Mouse (Mus musculus): Measurements from ENCODE around the gene Ccer2. TPM values are rescaled to one million over a fixed set of nuclear protein-coding genes. Genes with fewer than 3 reads are reported as not detected.

The Ccer2 gene
- polyA plus RNA-seq, 1 experiment from 2014 or later, result 0.22 TPM

DNA sequence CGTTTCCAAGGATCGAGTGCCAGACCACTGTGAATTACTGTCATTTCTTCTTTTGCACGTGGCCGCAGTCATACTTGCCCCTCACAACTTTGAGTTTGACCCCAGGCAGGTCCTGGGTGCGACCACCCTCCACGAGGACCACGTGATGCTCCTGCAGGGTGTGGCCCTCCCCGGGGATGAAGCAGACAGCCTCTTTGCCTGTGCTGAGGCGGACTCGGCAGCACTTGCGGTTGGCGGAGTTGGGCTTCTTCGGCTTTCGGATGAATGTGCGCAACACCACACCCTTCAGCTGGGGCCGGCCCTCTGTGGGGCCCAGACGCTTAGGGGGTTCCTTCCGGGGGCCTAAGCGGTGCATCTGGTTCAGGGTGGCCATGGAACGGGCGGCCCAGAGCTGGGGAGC is 16.1 kb upstream of the Ccer2 start:
- Histone ChIP-seq H3K36me3 (ENCODE audit: control insufficient read depth, insufficient read depth, low read length) (0 out of 2 replicates have a peak, but pooled peaks cover 9% of the 10 kb centered on the region), H3K4me2 (ENCODE audit: low read length) (no peak overlapping the region), H3K9me3 (ENCODE audit: control insufficient read depth, low read length) (no peaks in the 10 kb centered on the region), H3K9ac (replicated peaks; ENCODE audit: low read length) (no peak overlapping the region), H3K4me3 (replicated peaks; ENCODE audit: low read depth, low read length) (no peak overlapping the region), H3K4me1 (ENCODE audit: control insufficient read depth, insufficient read depth, low read length) (peaks cover 10% of the 10 kb centered on the region), H3K27ac (replicated peaks; ENCODE audit: low read depth, low read length) (no peak overlapping the region), H3K27me3 (ENCODE audit: control insufficient read depth, insufficient read depth, low read length) (no peaks in the 10 kb centered on the region)
- WGBS, result 95% methylated on average over 21 of the region's 21 CpGs
- no peak for DNase-seq
- ATAC-seq (ENCODE audit: low FRiP score, low TSS enrichment), result no peak

DNA sequence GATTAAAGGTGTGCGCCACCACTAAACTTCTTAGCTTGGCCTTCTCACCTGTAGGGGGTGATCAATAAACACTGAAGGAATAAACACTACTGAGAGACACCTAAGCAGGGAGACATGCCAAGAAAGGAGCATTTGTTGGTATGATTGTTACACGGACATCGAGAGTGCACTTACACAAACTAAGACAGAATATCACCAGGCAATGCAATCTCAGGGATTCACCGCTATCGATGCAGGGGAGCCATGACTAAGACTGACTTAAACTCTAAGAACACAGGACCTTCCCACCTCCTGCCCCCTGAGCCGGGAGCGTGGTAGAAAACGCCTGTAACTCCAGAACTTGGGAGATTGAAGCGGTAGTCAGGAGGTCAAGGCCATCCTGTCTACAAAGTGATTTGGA is 15.0 kb upstream of the Ccer2 start:
- peaks cover 10% of the 10 kb centered on the region for H3K4me1 ChIP-seq (ENCODE audit: control insufficient read depth, insufficient read depth, low read length)
- ATAC-seq (ENCODE audit: low FRiP score, low TSS enrichment) (no peak), DNase-seq (no peak)
- WGBS, result 43% methylated on average over 9 of the region's 9 CpGs
- no peak overlapping the region for H3K27ac ChIP-seq (replicated peaks; ENCODE audit: low read depth, low read length)
- H3K4me2 ChIP-seq (ENCODE audit: low read length), result peak overlapping the region; percentile 69
- H3K9ac ChIP-seq (replicated peaks; ENCODE audit: low read length), result peak overlapping the region; percentile 73
- H3K9me3 ChIP-seq (ENCODE audit: control insufficient read depth, low read length), result no peaks in the 10 kb centered on the region
- peak overlapping the region; percentile 75 for H3K4me3 ChIP-seq (replicated peaks; ENCODE audit: low read depth, low read length)
- no peaks in the 10 kb centered on the region for H3K27me3 ChIP-seq (ENCODE audit: control insufficient read depth, insufficient read depth, low read length)
- peaks cover 19% of the 10 kb centered on the region; the same call in 1 of the 2 replicates for H3K36me3 ChIP-seq (ENCODE audit: control insufficient read depth, insufficient read depth, low read length)

DNA sequence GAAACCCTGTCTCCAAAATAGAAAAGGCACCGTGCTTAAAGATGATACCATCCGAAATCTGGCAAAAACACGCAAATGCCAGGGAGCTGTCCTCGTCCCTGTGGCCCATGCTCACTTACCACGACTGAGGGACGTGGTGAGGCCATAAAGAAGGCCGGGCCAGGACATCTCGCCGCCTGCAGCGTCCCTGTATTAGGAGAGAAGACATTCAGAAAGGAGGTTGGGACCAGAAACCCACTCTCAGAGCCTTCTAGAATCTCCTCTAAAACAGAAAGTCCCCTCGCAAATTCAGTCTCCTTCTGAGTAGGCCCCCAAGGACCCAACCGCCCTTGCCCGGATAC is 14.6 kb upstream of the Ccer2 start:
- WGBS, result 2% methylated on average over 13 of the region's 13 CpGs
- Histone ChIP-seq H3K27ac (replicated peaks; ENCODE audit: low read depth, low read length) (peak overlapping the region; percentile 80), H3K9me3 (ENCODE audit: control insufficient read depth, low read length) (no peaks in the 10 kb centered on the region), H3K4me1 (ENCODE audit: control insufficient read depth, insufficient read depth, low read length) (peaks cover 10% of the 10 kb centered on the region), H3K4me2 (ENCODE audit: low read length) (peak overlapping the region; percentile 69), H3K9ac (replicated peaks; ENCODE audit: low read length) (peak overlapping the region; percentile 73), H3K36me3 (ENCODE audit: control insufficient read depth, insufficient read depth, low read length) (peaks cover 21% of the 10 kb centered on the region; the same call in 1 of the 2 replicates), H3K4me3 (replicated peaks; ENCODE audit: low read depth, low read length) (peak overlapping the region; percentile 75), H3K27me3 (ENCODE audit: control insufficient read depth, insufficient read depth, low read length) (no peaks in the 10 kb centered on the region)
- DNase-seq (no peak), ATAC-seq (ENCODE audit: low FRiP score, low TSS enrichment) (peak; percentile 12; the same call in 1 of the 2 replicates)

DNA sequence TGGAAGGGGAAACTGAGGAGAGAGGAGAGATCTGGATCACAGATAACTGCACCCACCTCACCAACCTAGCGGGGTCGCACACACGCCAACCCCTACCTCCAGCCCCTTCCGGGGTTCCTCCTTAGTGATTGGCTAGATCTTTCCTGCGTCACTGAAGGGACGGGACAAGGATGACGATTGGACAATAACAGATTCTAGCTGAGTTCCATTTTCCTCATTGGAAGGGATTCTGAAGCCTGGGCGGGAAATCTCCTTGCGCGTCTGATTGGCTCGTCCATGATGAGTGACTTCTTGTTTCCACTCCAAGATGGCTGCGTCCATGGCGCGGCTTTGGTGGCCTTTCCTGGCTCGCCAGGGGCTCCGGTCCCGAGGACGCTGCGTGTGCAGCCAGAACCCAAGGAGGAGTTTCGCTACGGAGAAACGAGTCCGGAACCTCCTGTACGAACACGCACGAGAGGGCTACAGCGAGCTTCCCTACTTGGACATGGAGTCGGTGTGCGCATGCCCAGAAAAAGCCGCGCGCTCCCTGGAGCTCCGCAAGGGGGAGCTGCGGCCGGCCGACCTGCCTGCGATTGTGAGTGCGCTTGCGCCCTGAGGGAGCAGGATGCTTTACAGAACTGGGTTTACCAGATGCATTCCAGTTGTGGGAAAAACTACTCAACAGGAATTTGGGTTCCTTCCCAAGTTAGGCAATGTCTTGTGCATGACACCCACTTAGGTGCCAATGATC is 14.1 kb upstream of the Ccer2 start, which contains the start of the genes Mrps12 and Sars2:
Mrps12 (minus strand) TSS at position 112 of the 730 bp plus-strand sequence.
Sars2 (plus strand) TSS at position 284 of the 730 bp plus-strand sequence.
- peak within 1 kb of the TSS; percentile 73 for H3K9ac ChIP-seq (replicated peaks; ENCODE audit: low read length)
- peak within 1 kb of the TSS; percentile 69 for H3K4me2 ChIP-seq (ENCODE audit: low read length)
- H3K4me1 ChIP-seq (ENCODE audit: control insufficient read depth, insufficient read depth, low read length), result peaks cover 10% of the 10 kb centered on the region
- under 1% methylated on average over 39 of the region's 39 CpGs for WGBS
- no peaks in the 10 kb centered on the region for H3K9me3 ChIP-seq (ENCODE audit: control insufficient read depth, low read length)
- peaks cover 24% of the 10 kb centered on the region; the same call in 1 of the 2 replicates for H3K36me3 ChIP-seq (ENCODE audit: control insufficient read depth, insufficient read depth, low read length)
- no peaks in the 10 kb centered on the region for H3K27me3 ChIP-seq (ENCODE audit: control insufficient read depth, insufficient read depth, low read length)
- peak within 1 kb of the TSS; percentile 75 for H3K4me3 ChIP-seq (replicated peaks; ENCODE audit: low read depth, low read length)
- H3K27ac ChIP-seq (replicated peaks; ENCODE audit: low read depth, low read length), result peak within 1 kb of the TSS; percentile 80
- ATAC-seq (ENCODE audit: low FRiP score, low TSS enrichment) (peak; percentile 98), DNase-seq (peak; percentile 98)

DNA sequence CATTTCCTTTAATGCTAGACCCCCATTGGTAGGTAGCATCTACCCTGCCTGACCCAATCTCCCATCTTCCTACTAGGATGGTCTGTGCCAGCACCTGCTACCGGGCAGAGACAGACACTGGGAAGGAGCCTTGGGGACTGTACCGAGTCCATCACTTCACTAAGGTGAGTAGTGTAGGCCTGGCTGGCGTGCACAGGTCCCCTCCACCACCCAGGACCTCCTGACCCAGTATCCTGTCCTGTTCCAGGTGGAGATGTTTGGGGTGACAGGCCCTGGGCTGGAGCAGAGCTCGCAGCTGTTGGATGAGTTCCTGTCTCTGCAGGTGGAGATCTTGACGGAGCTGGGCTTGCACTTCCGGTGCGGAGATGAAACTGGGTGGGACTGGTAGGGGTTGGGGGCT is 6.0 kb upstream of the Ccer2 start:
- no peaks in the 10 kb centered on the region for H3K4me1 ChIP-seq (ENCODE audit: control insufficient read depth, insufficient read depth, low read length)
- H3K4me3 ChIP-seq (replicated peaks; ENCODE audit: low read depth, low read length), result no peak overlapping the region
- H3K27me3 ChIP-seq (ENCODE audit: control insufficient read depth, insufficient read depth, low read length), result no peaks in the 10 kb centered on the region
- ATAC-seq (ENCODE audit: low FRiP score, low TSS enrichment) (no peak), DNase-seq (no peak)
- no peak overlapping the region for H3K27ac ChIP-seq (replicated peaks; ENCODE audit: low read depth, low read length)
- H3K9me3 ChIP-seq (ENCODE audit: control insufficient read depth, low read length), result no peaks in the 10 kb centered on the region
- H3K9ac ChIP-seq (replicated peaks; ENCODE audit: low read length), result no peak overlapping the region
- peaks cover 25% of the 10 kb centered on the region for H3K36me3 ChIP-seq (ENCODE audit: control insufficient read depth, insufficient read depth, low read length)
- 93% methylated on average over 7 of the region's 7 CpGs for WGBS
- H3K4me2 ChIP-seq (ENCODE audit: low read length), result no peak overlapping the region

DNA sequence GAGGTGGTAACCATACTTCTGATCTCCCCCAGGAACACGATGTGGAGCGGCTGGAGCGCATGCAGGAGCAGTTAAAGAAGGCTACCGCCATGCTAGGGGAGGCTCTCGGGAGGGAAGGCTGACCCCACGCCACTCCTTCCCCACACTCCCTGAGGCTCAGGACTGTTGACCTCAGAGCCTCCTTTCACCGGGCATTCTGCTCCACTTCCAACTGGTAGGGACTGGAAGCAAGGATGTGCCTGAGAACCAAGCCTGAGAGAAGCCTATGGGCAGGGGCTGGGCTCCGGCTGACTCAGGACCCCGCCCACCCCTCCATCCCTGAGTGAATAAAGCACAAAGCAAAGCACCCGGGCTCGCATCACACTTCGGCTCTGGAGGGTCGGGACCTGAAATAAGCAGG is 2.6 kb downstream of the Ccer2 start:
- Histone ChIP-seq H3K27me3 (ENCODE audit: control insufficient read depth, insufficient read depth, low read length) (no peaks in the 10 kb centered on the region), H3K4me1 (ENCODE audit: control insufficient read depth, insufficient read depth, low read length) (0 out of 2 replicates have a peak, but pooled peaks cover 6% of the 10 kb centered on the region), H3K4me3 (replicated peaks; ENCODE audit: low read depth, low read length) (no peak overlapping the region), H3K4me2 (ENCODE audit: low read length) (no peak overlapping the region), H3K9ac (replicated peaks; ENCODE audit: low read length) (no peak overlapping the region), H3K36me3 (ENCODE audit: control insufficient read depth, insufficient read depth, low read length) (peaks cover 44% of the 10 kb centered on the region), H3K27ac (replicated peaks; ENCODE audit: low read depth, low read length) (no peak overlapping the region), H3K9me3 (ENCODE audit: control insufficient read depth, low read length) (no peaks in the 10 kb centered on the region)
- ATAC-seq (ENCODE audit: low FRiP score, low TSS enrichment) (no peak), DNase-seq (no peak)
- WGBS, result 76% methylated on average over 13 of the region's 13 CpGs

DNA sequence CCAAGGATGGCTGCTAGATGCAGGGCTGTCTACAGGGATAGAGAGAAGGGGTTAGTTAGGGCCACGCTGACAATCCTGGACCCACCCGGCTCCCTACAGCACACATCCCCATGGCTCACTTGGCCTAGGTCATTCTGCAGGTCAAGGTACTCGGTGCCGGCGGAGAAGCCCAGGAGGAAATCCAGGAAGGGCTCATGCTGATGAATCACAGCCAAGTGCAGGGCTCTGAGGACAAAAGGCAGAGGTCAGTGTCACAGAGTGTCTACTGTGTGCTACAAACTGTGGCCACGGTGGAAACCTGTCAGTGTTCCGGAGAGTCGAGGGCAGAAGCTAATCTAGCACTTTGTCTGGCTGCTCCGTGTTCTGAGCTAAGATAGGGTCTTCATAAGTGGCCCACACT is 5.9 kb downstream of the Ccer2 start:
- no peaks in the 10 kb centered on the region for H3K9me3 ChIP-seq (ENCODE audit: control insufficient read depth, low read length)
- no peak overlapping the region for H3K27ac ChIP-seq (replicated peaks; ENCODE audit: low read depth, low read length)
- 0 out of 2 replicates have a peak, but pooled peaks cover 6% of the 10 kb centered on the region for H3K4me1 ChIP-seq (ENCODE audit: control insufficient read depth, insufficient read depth, low read length)
- no peak overlapping the region for H3K9ac ChIP-seq (replicated peaks; ENCODE audit: low read length)
- DNase-seq (no peak), ATAC-seq (ENCODE audit: low FRiP score, low TSS enrichment) (no peak)
- no peak overlapping the region for H3K4me2 ChIP-seq (ENCODE audit: low read length)
- peaks cover 41% of the 10 kb centered on the region for H3K36me3 ChIP-seq (ENCODE audit: control insufficient read depth, insufficient read depth, low read length)
- no peaks in the 10 kb centered on the region for H3K27me3 ChIP-seq (ENCODE audit: control insufficient read depth, insufficient read depth, low read length)
- WGBS, result 94% methylated on average over 9 of the region's 9 CpGs
- H3K4me3 ChIP-seq (replicated peaks; ENCODE audit: low read depth, low read length), result no peak overlapping the region

DNA sequence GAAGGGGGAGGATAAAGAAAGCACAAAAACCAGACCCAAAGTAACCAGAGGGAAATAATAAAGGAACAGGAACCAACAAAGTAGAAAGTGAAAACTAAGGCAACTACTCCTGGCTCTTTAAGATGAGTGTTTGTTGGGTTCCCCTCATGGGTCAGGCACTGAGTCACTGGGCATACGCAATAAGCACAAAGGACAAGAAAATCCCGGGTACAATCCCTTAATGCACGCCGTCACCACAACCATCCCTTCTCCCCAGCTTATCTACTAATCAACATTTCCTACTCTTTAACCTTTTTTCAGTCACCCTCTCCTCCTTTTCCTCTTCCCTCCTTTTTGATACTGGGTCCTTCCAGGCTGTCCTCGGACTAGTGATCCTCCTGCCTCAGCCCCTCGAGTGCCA is 9.2 kb downstream of the Ccer2 start:
- H3K4me1 ChIP-seq (ENCODE audit: control insufficient read depth, insufficient read depth, low read length), result peaks cover 16% of the 10 kb centered on the region
- DNase-seq (no peak), ATAC-seq (ENCODE audit: low FRiP score, low TSS enrichment) (no peak)
- H3K9me3 ChIP-seq (ENCODE audit: control insufficient read depth, low read length), result no peaks in the 10 kb centered on the region
- H3K36me3 ChIP-seq (ENCODE audit: control insufficient read depth, insufficient read depth, low read length), result peaks cover 17% of the 10 kb centered on the region
- WGBS, result 87% methylated on average over 6 of the region's 6 CpGs
- H3K27ac ChIP-seq (replicated peaks; ENCODE audit: low read depth, low read length), result no peak overlapping the region
- H3K9ac ChIP-seq (replicated peaks; ENCODE audit: low read length), result no peak overlapping the region
- no peak overlapping the region for H3K4me3 ChIP-seq (replicated peaks; ENCODE audit: low read depth, low read length)
- no peaks in the 10 kb centered on the region for H3K27me3 ChIP-seq (ENCODE audit: control insufficient read depth, insufficient read depth, low read length)
- peak overlapping the region; percentile 62 for H3K4me2 ChIP-seq (ENCODE audit: low read length)

Data from midbrain, embryonic 14.5 days (tissue).